Mouse (Mus musculus): ENCODE data around the gene Fam53b. TPM values are rescaled to one million over a fixed set of nuclear protein-coding genes. Genes with fewer than 3 reads are reported as not detected.

The Fam53b gene
- polyA plus RNA-seq, 1 experiment from 2014 or later, result 13.5 TPM

GRCm38 (mm10) chr7:132852173-132852844, 38.6 kb upstream of the Fam53b start, which contains the start of gene Eef1akmt2:
Gene Eef1akmt2, minus strand, starts transcription at chr7:132852673.
- Histone ChIP-seq H3K27me3 (replicated peaks; ENCODE audit: control insufficient read depth, insufficient read depth, low read length) (no peaks in the 10 kb centered on the region), H3K9me3 (ENCODE audit: control insufficient read depth) (no peaks in the 10 kb centered on the region), H3K4me2 (replicated peaks; ENCODE audit: low read depth) (peak within 1 kb of the TSS; percentile 68), H3K27ac (ENCODE audit: low read depth, low read length) (peak within 1 kb of the TSS; percentile 95), H3K9ac (ENCODE audit: low read depth, low read length) (peak within 1 kb of the TSS; percentile 88), H3K4me3 (ENCODE audit: low read depth, low read length) (peak within 1 kb of the TSS; percentile 73), H3K4me1 (replicated peaks; ENCODE audit: control insufficient read depth, insufficient read depth, low read length) (no peaks in the 10 kb centered on the region), H3K36me3 (ENCODE audit: control insufficient read depth, insufficient read depth) (peaks cover 15% of the 10 kb centered on the region; the same call in 1 of the 2 replicates)
- peak; percentile 93 for ATAC-seq
- peak; percentile 66 for TF ChIP-seq CTCF (IDR thresholded peaks at IDR 0.05; ENCODE audit: low read depth)
- WGBS, result 1% methylated on average over 37 of the region's 37 CpGs

DNA sequence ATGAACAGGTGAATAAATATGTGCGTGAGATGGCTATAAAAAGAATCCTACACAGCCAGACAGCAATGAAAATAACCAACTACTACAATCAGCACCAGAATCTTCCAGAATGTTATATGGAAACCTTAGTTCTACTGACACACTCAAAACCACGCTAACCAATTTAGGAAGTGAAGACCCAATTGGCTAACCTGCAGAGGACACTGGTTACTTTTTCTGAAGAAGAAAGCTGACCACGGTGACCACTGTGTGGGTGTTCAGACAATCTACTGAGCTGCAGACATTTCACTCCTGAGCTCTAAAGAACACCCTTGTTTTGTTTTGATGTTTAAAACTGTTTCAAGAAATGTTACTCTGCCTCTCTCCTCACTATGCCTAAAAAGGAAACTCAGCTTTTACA, 29.5 kb upstream of the Fam53b start:
- no peak for ATAC-seq

DNA sequence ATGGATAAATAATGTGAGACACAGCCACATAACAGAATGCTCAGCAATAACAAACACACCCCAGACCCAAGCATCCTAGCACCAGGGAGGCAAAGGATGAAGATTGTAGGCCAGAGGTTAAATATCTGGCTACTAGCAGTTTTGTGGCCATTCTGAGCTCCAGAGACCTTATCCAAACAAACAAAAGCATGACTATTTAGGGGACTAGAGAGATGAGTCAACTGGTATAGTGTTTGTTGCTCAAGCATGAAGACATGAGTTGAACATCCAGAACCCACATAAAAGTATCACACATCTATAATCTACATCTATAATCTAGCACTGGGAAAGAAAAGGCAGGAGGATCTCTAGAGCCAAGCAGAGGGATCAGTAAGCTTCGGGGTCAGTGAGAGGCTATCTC, 28.8 kb upstream of the Fam53b start:
- no peak for ATAC-seq
- no peak overlapping the region for H3K4me3 ChIP-seq (ENCODE audit: low read depth, low read length)

More for the DNA sequence above, 29.5 kb upstream of the Fam53b start:
- no peak for TF ChIP-seq CTCF (IDR thresholded peaks at IDR 0.05; ENCODE audit: low read depth)
- Histone ChIP-seq H3K9ac (ENCODE audit: low read depth, low read length) (no peak overlapping the region), H3K27me3 (replicated peaks; ENCODE audit: control insufficient read depth, insufficient read depth, low read length) (no peaks in the 10 kb centered on the region), H3K36me3 (ENCODE audit: control insufficient read depth, insufficient read depth) (peaks cover 3% of the 10 kb centered on the region; the same call in 1 of the 2 replicates), H3K9me3 (ENCODE audit: control insufficient read depth) (no peaks in the 10 kb centered on the region), H3K27ac (ENCODE audit: low read depth, low read length) (no peak overlapping the region), H3K4me2 (replicated peaks; ENCODE audit: low read depth) (no peak overlapping the region), H3K4me1 (replicated peaks; ENCODE audit: control insufficient read depth, insufficient read depth, low read length) (no peaks in the 10 kb centered on the region), H3K4me3 (ENCODE audit: low read depth, low read length) (no peak overlapping the region)
- 96% methylated on average over 3 of the region's 3 CpGs for WGBS

DNA sequence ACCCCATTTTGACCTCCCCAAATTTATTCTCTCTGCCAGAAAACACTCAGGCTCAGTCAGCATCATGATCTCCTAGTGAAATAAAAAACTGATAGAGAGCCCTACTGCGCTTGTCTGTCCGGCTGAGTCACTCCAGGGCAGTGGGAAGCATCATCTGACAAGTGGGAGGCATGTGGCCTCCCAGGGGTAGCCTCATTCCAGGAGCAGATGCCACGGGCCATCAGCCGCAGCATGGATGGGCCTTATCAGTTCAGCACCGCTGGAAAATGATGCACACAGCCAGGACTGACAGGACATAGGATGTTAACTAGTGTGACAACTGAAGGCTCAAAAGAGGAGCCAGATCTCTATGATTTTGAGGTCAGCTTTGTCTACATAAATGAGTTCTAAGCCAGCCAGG, 27.6 kb upstream of the Fam53b start:
- H3K9ac ChIP-seq (ENCODE audit: low read depth, low read length), result no peak overlapping the region
- no peak overlapping the region for H3K27ac ChIP-seq (ENCODE audit: low read depth, low read length)
- no peaks in the 10 kb centered on the region for H3K27me3 ChIP-seq (replicated peaks; ENCODE audit: control insufficient read depth, insufficient read depth, low read length)
- ATAC-seq, result no peak
- 75% methylated on average over 5 of the region's 5 CpGs for WGBS
- H3K9me3 ChIP-seq (ENCODE audit: control insufficient read depth), result no peaks in the 10 kb centered on the region
- no peaks in the 10 kb centered on the region for H3K4me1 ChIP-seq (replicated peaks; ENCODE audit: control insufficient read depth, insufficient read depth, low read length)
- TF ChIP-seq CTCF (IDR thresholded peaks at IDR 0.05; ENCODE audit: low read depth), result no peak
- H3K36me3 ChIP-seq (ENCODE audit: control insufficient read depth, insufficient read depth), result peaks cover 2% of the 10 kb centered on the region; the same call in 1 of the 2 replicates
- H3K4me2 ChIP-seq (replicated peaks; ENCODE audit: low read depth), result no peak overlapping the region
- no peak overlapping the region for H3K4me3 ChIP-seq (ENCODE audit: low read depth, low read length)

More for the DNA sequence above, 28.8 kb upstream of the Fam53b start:
- no peak overlapping the region for H3K4me2 ChIP-seq (replicated peaks; ENCODE audit: low read depth)
- WGBS, result 100% methylated on average over 1 of the region's 1 CpGs
- no peaks in the 10 kb centered on the region for H3K4me1 ChIP-seq (replicated peaks; ENCODE audit: control insufficient read depth, insufficient read depth, low read length)
- no peak overlapping the region for H3K27ac ChIP-seq (ENCODE audit: low read depth, low read length)
- H3K27me3 ChIP-seq (replicated peaks; ENCODE audit: control insufficient read depth, insufficient read depth, low read length), result no peaks in the 10 kb centered on the region
- no peak overlapping the region for H3K9ac ChIP-seq (ENCODE audit: low read depth, low read length)
- H3K9me3 ChIP-seq (ENCODE audit: control insufficient read depth), result no peaks in the 10 kb centered on the region
- H3K36me3 ChIP-seq (ENCODE audit: control insufficient read depth, insufficient read depth), result peaks cover 2% of the 10 kb centered on the region; the same call in 1 of the 2 replicates
- TF ChIP-seq CTCF (IDR thresholded peaks at IDR 0.05; ENCODE audit: low read depth), result no peak

GRCm38 (mm10) chr7:132830955-132831354, 17.3 kb upstream of the Fam53b start:
- H3K27me3 ChIP-seq (replicated peaks; ENCODE audit: control insufficient read depth, insufficient read depth, low read length), result no peaks in the 10 kb centered on the region
- no peak overlapping the region for H3K4me2 ChIP-seq (replicated peaks; ENCODE audit: low read depth)
- WGBS, result 57% methylated on average over 4 of the region's 4 CpGs

DNA sequence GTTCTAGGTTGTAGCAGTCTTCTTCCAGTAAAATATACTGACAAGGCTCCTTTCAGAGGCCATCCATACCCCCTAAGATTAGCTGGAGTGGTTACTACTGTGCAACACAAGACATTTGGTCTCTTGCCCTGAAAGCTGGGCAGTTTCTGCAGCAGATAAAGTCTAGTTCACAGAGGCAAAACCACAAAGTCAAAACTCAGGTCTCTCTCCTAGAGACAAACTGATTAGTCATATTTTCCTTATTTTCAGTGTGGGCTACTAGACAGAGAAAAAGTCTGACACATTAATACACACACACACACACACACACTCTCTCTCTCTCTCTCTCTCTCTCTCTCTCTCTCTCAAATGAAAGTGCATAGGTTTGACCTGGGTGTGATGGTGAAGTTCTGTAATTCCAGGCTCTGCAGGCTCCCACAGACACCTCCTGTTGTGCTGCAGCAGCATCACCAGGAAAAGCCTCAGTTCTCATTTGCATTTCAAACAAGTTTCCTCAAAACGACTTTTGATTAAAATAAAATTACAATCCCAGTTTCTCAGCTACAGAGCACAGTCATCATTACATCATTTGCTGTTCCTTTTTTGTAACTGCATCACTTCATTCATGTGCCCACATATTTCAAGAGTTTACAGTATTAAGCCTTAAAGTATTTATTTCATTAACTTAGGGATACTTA, 10.8 kb upstream of the Fam53b start:
- Histone ChIP-seq H3K27me3 (replicated peaks; ENCODE audit: control insufficient read depth, insufficient read depth, low read length) (no peaks in the 10 kb centered on the region), H3K36me3 (ENCODE audit: control insufficient read depth, insufficient read depth) (peaks cover 13% of the 10 kb centered on the region), H3K9ac (ENCODE audit: low read depth, low read length) (no peak overlapping the region), H3K4me1 (replicated peaks; ENCODE audit: control insufficient read depth, insufficient read depth, low read length) (no peaks in the 10 kb centered on the region), H3K27ac (ENCODE audit: low read depth, low read length) (no peak overlapping the region), H3K4me2 (replicated peaks; ENCODE audit: low read depth) (no peak overlapping the region), H3K9me3 (ENCODE audit: control insufficient read depth) (no peaks in the 10 kb centered on the region), H3K4me3 (ENCODE audit: low read depth, low read length) (no peak overlapping the region)
- TF ChIP-seq CTCF (IDR thresholded peaks at IDR 0.05; ENCODE audit: low read depth), result no peak
- no peak for ATAC-seq
- 19% methylated on average over 1 of the region's 1 CpGs for WGBS

More at GRCm38 (mm10) chr7:132830955-132831354, 17.3 kb upstream of the Fam53b start:
- no peak overlapping the region for H3K9ac ChIP-seq (ENCODE audit: low read depth, low read length)
- no peaks in the 10 kb centered on the region for H3K4me1 ChIP-seq (replicated peaks; ENCODE audit: control insufficient read depth, insufficient read depth, low read length)
- no peak overlapping the region for H3K4me3 ChIP-seq (ENCODE audit: low read depth, low read length)
- H3K9me3 ChIP-seq (ENCODE audit: control insufficient read depth), result no peaks in the 10 kb centered on the region
- TF ChIP-seq CTCF (IDR thresholded peaks at IDR 0.05; ENCODE audit: low read depth), result no peak
- H3K27ac ChIP-seq (ENCODE audit: low read depth, low read length), result no peak overlapping the region
- no peak for ATAC-seq
- peaks cover 37% of the 10 kb centered on the region; the same call in 1 of the 2 replicates for H3K36me3 ChIP-seq (ENCODE audit: control insufficient read depth, insufficient read depth)

Measured in intestine, postnatal 0 days (tissue).